Mouse (Mus musculus): ENCODE measurements around the gene St6galnac3. TPM values are rescaled to one million over a fixed set of nuclear protein-coding genes. Genes with fewer than 3 reads are reported as not detected.

St6galnac3 gene
- total and polyA plus RNA-seq, 3 experiments, result 0.08 to 1.1 (median 0.38) TPM

- H3K4me2 ChIP-seq (ENCODE audit: insufficient read depth, low read depth, poor library complexity, severe bottlenecking), result no peak overlapping the region
- H3K4me1 ChIP-seq (ENCODE audit: control insufficient read depth in 1 of 2, insufficient read depth in 2 of 2), result peaks cover 0 to 10% of the 10 kb centered on the region in 2 experiments; a peak in 2 of 4 replicates
- TF ChIP-seq NRF1 (IDR thresholded peaks at IDR 0.05; ENCODE audit: low read depth, low read length) (no peak), ZC3H11A (IDR thresholded peaks at IDR 0.05; ENCODE audit: low read depth, low read length) (no peak), TCF12 (IDR thresholded peaks at IDR 0.05; ENCODE audit: low read depth, low read length) (no peak), JUND (conservative IDR thresholded peaks at IDR 0.05; ENCODE audit: low read depth, low read length) (no peak), USF1 (IDR thresholded peaks at IDR 0.05; ENCODE audit: low read depth, low read length) (no peak), JUN (IDR thresholded peaks at IDR 0.05; ENCODE audit: insufficient read depth, low read depth, low read length) (no peak), MEF2A (IDR thresholded peaks at IDR 0.05; ENCODE audit: borderline replicate concordance, low read depth, low read length) (no peak), RCOR1 (conservative IDR thresholded peaks at IDR 0.05; ENCODE audit: low read depth, low read length) (no peak), MAFK (IDR thresholded peaks at IDR 0.05; ENCODE audit: insufficient replicate concordance, low read length) (no peak), USF2 (conservative IDR thresholded peaks at IDR 0.05; ENCODE audit: low read depth, low read length) (no peak), NELFE (IDR thresholded peaks at IDR 0.05; ENCODE audit: low read depth, low read length) (no peak), MYC (IDR thresholded peaks at IDR 0.05; ENCODE audit: low read depth, low read length) (no peak), SIN3A (IDR thresholded peaks at IDR 0.05; ENCODE audit: low read length) (no peak), EP300 (IDR thresholded peaks at IDR 0.05; ENCODE audit: low read length) (no peak), POLR2AphosphoS2 (IDR thresholded peaks at IDR 0.05; ENCODE audit: low read depth, low read length) (no peak), ZNF384 (IDR thresholded peaks at IDR 0.05; ENCODE audit: low read depth, low read length) (no peak)
- H3K27ac ChIP-seq (ENCODE audit: insufficient read depth, low read depth), result no peak overlapping the region
- H3K36me3 ChIP-seq (replicated peaks in 1 of 2; ENCODE audit: control insufficient read depth in 1 of 2, insufficient read depth in 1 of 2, low read length in 1 of 2), result no peaks in the 10 kb centered on the region
- no peak for DNase-seq (ENCODE audit: extremely low read depth)
- no peak overlapping the region for H3K9ac ChIP-seq (ENCODE audit: insufficient read depth, low read depth)
- no peaks in the 10 kb centered on the region; the same call in 1 of the 2 replicates for H3K79me2 ChIP-seq (replicated peaks; ENCODE audit: control insufficient read depth, extremely low read depth, insufficient read depth, poor library complexity, severe bottlenecking)
- in situ Hi-C loops (cut with MboI; ENCODE audit: low pct_ligation_motif_present, low pct_unique_long_range_greater_than_20kb, low sequenced_read_pairs) (no loop called here), dilution Hi-C loops (cut with MboI; ENCODE audit: extremely low pct_ligation_motif_present, extremely low pct_unique_long_range_greater_than_20kb, low sequenced_read_pairs) (no loop called here)
- H3K9me3 ChIP-seq (replicated peaks; ENCODE audit: low read length), result no peaks in the 10 kb centered on the region
- H3K4me3 ChIP-seq (replicated peaks in 1 of 3; ENCODE audit: low read depth in 2 of 3, low read length in 2 of 3, poor library complexity in 1 of 3), result no peak overlapping the region
- no peaks in the 10 kb centered on the region for H3K27me3 ChIP-seq (replicated peaks)
Measured at GRCm38 (mm10) chr3:153200801-153201200, 524.2 kb downstream of the St6galnac3 start.

- H3K4me3 ChIP-seq (replicated peaks in 1 of 3; ENCODE audit: low read depth in 2 of 3, low read length in 2 of 3, poor library complexity in 1 of 3), result no peak overlapping the region
Measured at GRCm38 (mm10) chr3:153200076-153200475, 524.9 kb downstream of the St6galnac3 start.

More at GRCm38 (mm10) chr3:153200076-153200475, 524.9 kb downstream of the St6galnac3 start:
- no peak for DNase-seq (ENCODE audit: extremely low read depth)
- in situ Hi-C loops (cut with MboI; ENCODE audit: low pct_ligation_motif_present, low pct_unique_long_range_greater_than_20kb, low sequenced_read_pairs), result no loop called here
- TF ChIP-seq NRF1 (IDR thresholded peaks at IDR 0.05; ENCODE audit: low read depth, low read length) (no peak), SMC3 (IDR thresholded peaks at IDR 0.05; ENCODE audit: low read depth, low read length) (no peak), SIN3A (IDR thresholded peaks at IDR 0.05; ENCODE audit: low read length) (no peak), MXI1 (IDR thresholded peaks at IDR 0.05; ENCODE audit: low read depth, low read length) (no peak), BHLHE40 (IDR thresholded peaks at IDR 0.05; ENCODE audit: low read depth, low read length) (no peak), CTCF (conservative IDR thresholded peaks at IDR 0.05 in 1 of 2, IDR thresholded peaks at IDR 0.05 in 1 of 2; ENCODE audit: low read depth in 2 of 2, low read length in 2 of 2) (no peak), ZMIZ1 (IDR thresholded peaks at IDR 0.05; ENCODE audit: low read depth, low read length) (no peak), RAD21 (IDR thresholded peaks at IDR 0.05; ENCODE audit: low read depth, low read length) (no peak), MYC (IDR thresholded peaks at IDR 0.05; ENCODE audit: low read depth, low read length) (no peak), IRF4 (IDR thresholded peaks at IDR 0.05; ENCODE audit: low read depth, low read length) (no peak), ELF1 (IDR thresholded peaks at IDR 0.05; ENCODE audit: low read depth, low read length) (no peak), ZC3H11A (IDR thresholded peaks at IDR 0.05; ENCODE audit: low read depth, low read length) (no peak), NELFE (IDR thresholded peaks at IDR 0.05; ENCODE audit: low read depth, low read length) (no peak), RCOR1 (conservative IDR thresholded peaks at IDR 0.05; ENCODE audit: low read depth, low read length) (no peak), MAZ (IDR thresholded peaks at IDR 0.05; ENCODE audit: low read depth, low read length) (no peak), TCF12 (IDR thresholded peaks at IDR 0.05; ENCODE audit: low read depth, low read length) (no peak)
- Histone ChIP-seq H3K79me2 (replicated peaks; ENCODE audit: control insufficient read depth, extremely low read depth, insufficient read depth, poor library complexity, severe bottlenecking) (no peaks in the 10 kb centered on the region; the same call in 1 of the 2 replicates), H3K36me3 (replicated peaks in 1 of 2; ENCODE audit: control insufficient read depth in 1 of 2, insufficient read depth in 1 of 2, low read length in 1 of 2) (no peaks in the 10 kb centered on the region), H3K9me3 (replicated peaks; ENCODE audit: low read length) (no peaks in the 10 kb centered on the region), H3K27ac (ENCODE audit: insufficient read depth, low read depth) (no peak overlapping the region), H3K9ac (ENCODE audit: insufficient read depth, low read depth) (no peak overlapping the region), H3K27me3 (replicated peaks) (no peaks in the 10 kb centered on the region), H3K4me2 (ENCODE audit: insufficient read depth, low read depth, poor library complexity, severe bottlenecking) (no peak overlapping the region), H3K4me1 (ENCODE audit: control insufficient read depth in 1 of 2, insufficient read depth in 2 of 2) (peaks cover 0 to 10% of the 10 kb centered on the region in 2 experiments; a peak in 2 of 4 replicates)
- dilution Hi-C loops (cut with MboI; ENCODE audit: extremely low pct_ligation_motif_present, extremely low pct_unique_long_range_greater_than_20kb, low sequenced_read_pairs), result no loop called here

Measured in CH12.LX (cell line).